Mouse (Mus musculus) bone marrow, adult 2 months (tissue): ENCODE results near the gene Cln5.

ENCODE experiments used
- CTCF ChIP-seq: fragments of 200-500 bp; IDR thresholded peaks from 2 replicates; pipeline ENCODE4 v1.5.1; 2011; ENCODE audit warnings: low read length, control low read depth; ENCODE audit not compliant: control insufficient read depth, insufficient read depth
- POLR2A ChIP-seq: fragments of 200-500 bp; IDR thresholded peaks from 2 replicates; pipeline ENCODE4 v1.6.1; 2011; ENCODE audit warnings: low read depth, mild to moderate bottlenecking, control low read depth, low read length, borderline replicate concordance; ENCODE audit not compliant: control insufficient read depth

- TF ChIP-seq CTCF (no peak), POLR2A (no peak)
These were observed 16.8 kb downstream of the Cln5 start for GRCm38 (mm10) chr14:103086671-103087324.
